Mouse (Mus musculus): ENCODE results near the gene Stx17. TPM values are rescaled to one million over a fixed set of nuclear protein-coding genes. Genes with fewer than 3 reads are reported as not detected.
A peak's percentile ranks its signal among the peaks of the same experiment; 100 is the strongest.

The Stx17 gene
- total RNA-seq (2021) = 10 to 100 TPM; 22.5 to 24.0 TPM

- peak; percentile 85 to 88 for DNase-seq (ENCODE audit: low spot score in 2 of 2)
- intact Hi-C loops (cut with DNase I) = loop anchor here (5.0 kb wide), 1 partner anchor 78 kb away; the partner anchor contains the start of gene Nr4a3
Observed at GRCm38 (mm10) chr4:48124773-48125469, at the start of gene Stx17. TSS of gene Stx17 (plus strand) at chr4:48124915.

- peak in 1 of 2 experiments; percentile 21 for DNase-seq (ENCODE audit: low spot score in 2 of 2)
- intact Hi-C loops (cut with DNase I) = no loop called here
Observed at GRCm38 (mm10) chr4:48076693-48077471, 47.8 kb upstream of the Stx17 start.

GRCm38 (mm10) chr4:48078213-48078612 lies 46.5 kb upstream of the Stx17 start:
- DNase-seq (ENCODE audit: low spot score in 2 of 2) = no peak
- intact Hi-C loops (cut with DNase I) = no loop called here

GRCm38 (mm10) chr4:48079285-48080039 lies 45.3 kb upstream of the Stx17 start:
- DNase-seq (ENCODE audit: low spot score in 2 of 2) = no peak
- intact Hi-C loops (cut with DNase I) = no loop called here

GRCm38 (mm10) chr4:48083452-48083851 lies 41.3 kb upstream of the Stx17 start:
- no peak for DNase-seq (ENCODE audit: low spot score in 2 of 2)
- intact Hi-C loops (cut with DNase I) = no loop called here

- no peak for DNase-seq (ENCODE audit: low spot score in 2 of 2)
- intact Hi-C loops (cut with DNase I) = no loop called here
Observed at GRCm38 (mm10) chr4:48086609-48087008, 38.1 kb upstream of the Stx17 start.

GRCm38 (mm10) chr4:48087497-48087896 lies 37.2 kb upstream of the Stx17 start:
- intact Hi-C loops (cut with DNase I) = no loop called here

GRCm38 (mm10) chr4:48093221-48093620 lies 31.5 kb upstream of the Stx17 start:
- peak in 1 of 2 experiments; percentile 56 for DNase-seq (ENCODE audit: low spot score in 2 of 2)
- intact Hi-C loops (cut with DNase I) = no loop called here

More at GRCm38 (mm10) chr4:48087497-48087896, 37.2 kb upstream of the Stx17 start:
- peak in 1 of 2 experiments; percentile 24 for DNase-seq (ENCODE audit: low spot score in 2 of 2)

GRCm38 (mm10) chr4:48100217-48100616 lies 24.5 kb upstream of the Stx17 start:
- intact Hi-C loops (cut with DNase I) = no loop called here
- no peak for DNase-seq (ENCODE audit: low spot score in 2 of 2)

GRCm38 (mm10) chr4:48101981-48102380 lies 22.7 kb upstream of the Stx17 start:
- intact Hi-C loops (cut with DNase I) = no loop called here
- DNase-seq (ENCODE audit: low spot score in 2 of 2) = no peak

- intact Hi-C loops (cut with DNase I) = no loop called here
- peak in 1 of 2 experiments; percentile 6 for DNase-seq (ENCODE audit: low spot score in 2 of 2)
Observed at GRCm38 (mm10) chr4:48105387-48105786, 19.3 kb upstream of the Stx17 start.

GRCm38 (mm10) chr4:48107086-48107485 lies 17.6 kb upstream of the Stx17 start:
- intact Hi-C loops (cut with DNase I) = no loop called here

GRCm38 (mm10) chr4:48108591-48108990 lies 16.1 kb upstream of the Stx17 start:
- intact Hi-C loops (cut with DNase I) = no loop called here
- DNase-seq (ENCODE audit: low spot score in 2 of 2) = peak in 1 of 2 experiments; percentile 20

More at GRCm38 (mm10) chr4:48107086-48107485, 17.6 kb upstream of the Stx17 start:
- no peak for DNase-seq (ENCODE audit: low spot score in 2 of 2)

GRCm38 (mm10) chr4:48110331-48110730 lies 14.4 kb upstream of the Stx17 start:
- intact Hi-C loops (cut with DNase I) = no loop called here

GRCm38 (mm10) chr4:48116191-48116590 lies 8.5 kb upstream of the Stx17 start:
- intact Hi-C loops (cut with DNase I) = no loop called here
- peak in 1 of 2 experiments; percentile 6 for DNase-seq (ENCODE audit: low spot score in 2 of 2)

More at GRCm38 (mm10) chr4:48110331-48110730, 14.4 kb upstream of the Stx17 start:
- DNase-seq (ENCODE audit: low spot score in 2 of 2) = no peak

GRCm38 (mm10) chr4:48124416-48124772 lies 321 bp upstream of the Stx17 start:
- intact Hi-C loops (cut with DNase I) = loop anchor here (5.0 kb wide), 1 partner anchor 77 kb away; the partner anchor contains the start of gene Nr4a3
- DNase-seq (ENCODE audit: low spot score in 2 of 2) = no peak

GRCm38 (mm10) chr4:48130314-48130713 lies 5.6 kb downstream of the Stx17 start:
- intact Hi-C loops (cut with DNase I) = no loop called here
- DNase-seq (ENCODE audit: low spot score in 2 of 2) = no peak

- DNase-seq (ENCODE audit: low spot score in 2 of 2) = no peak
- intact Hi-C loops (cut with DNase I) = no loop called here
Observed at GRCm38 (mm10) chr4:48131606-48132005, 6.9 kb downstream of the Stx17 start.

- no peak for DNase-seq (ENCODE audit: low spot score in 2 of 2)
- intact Hi-C loops (cut with DNase I) = no loop called here
Observed at GRCm38 (mm10) chr4:48132721-48133120, 8.0 kb downstream of the Stx17 start.

- intact Hi-C loops (cut with DNase I) = no loop called here
- no peak for DNase-seq (ENCODE audit: low spot score in 2 of 2)
Observed at GRCm38 (mm10) chr4:48149492-48149891, 24.8 kb downstream of the Stx17 start.

Measured in left cerebral cortex, postnatal 25 days (tissue).